Mouse (Mus musculus) kidney, adult 2 months (tissue): ENCODE data around the gene Daw1. TPM values are rescaled to one million over a fixed set of nuclear protein-coding genes. Genes with fewer than 3 reads are reported as not detected.

Source experiments
- DNase-seq: peaks from one replicate; pipeline ENCODE4 v3.0.0; 2021
- H3K27ac ChIP-seq: fragments of 200-500 bp; 2 replicates; pipeline ENCODE4 v1.5.1; 2012; ENCODE audit warnings: low read depth, low read length, control low read depth, inconsistent platforms; ENCODE audit not compliant: insufficient read depth
- H3K27me3 ChIP-seq: fragments of 200-500 bp; replicated peaks from 2 replicates; pipeline ENCODE4 v1.6.1; 2012; ENCODE audit warnings: mild to moderate bottlenecking, moderate library complexity, low read length, inconsistent platforms; ENCODE audit not compliant: control insufficient read depth, insufficient read depth
- H3K36me3 ChIP-seq: fragments of 200-500 bp; 2 replicates; pipeline ENCODE4 v1.6.1; 2012; ENCODE audit warnings: mild to moderate bottlenecking, moderate library complexity, low read length, inconsistent platforms; ENCODE audit not compliant: control insufficient read depth, insufficient read depth
- H3K4me1 ChIP-seq: fragments of 200-500 bp; 2 replicates; pipeline ENCODE4 v1.6.1; 2011; ENCODE audit warnings: low read length; ENCODE audit not compliant: control insufficient read depth, insufficient read depth
- H3K4me3 ChIP-seq: fragments of 200-500 bp; 2 replicates; pipeline ENCODE4 v1.5.1; 2011; ENCODE audit warnings: mild to moderate bottlenecking, low read depth, low read length, control low read depth; ENCODE audit not compliant: insufficient read depth
- CTCF ChIP-seq: fragments of 200-500 bp; conservative IDR thresholded peaks from 2 replicates; pipeline ENCODE4 v1.5.1; 2011; ENCODE audit warnings: low read depth, mild to moderate bottlenecking, control low read depth, low read length, moderate library complexity, mixed read lengths; ENCODE audit not compliant: insufficient read depth, insufficient read length
- POLR2A ChIP-seq: fragments of 200-500 bp; IDR thresholded peaks from one replicate; pipeline ENCODE4 v1.6.1; 2011; ENCODE audit warnings: low read depth, low read length, control low read depth
- WGBS: fragments of 180-500 bp; shearing (Covaris S2); methylation state at CpG from one replicate; pipeline ENCODE4 v1.1.7; 2018; 5-methylcytosine and 5-hydroxymethylcytosine counted together
- polyA plus RNA-seq: library from polyadenylated mRNA; depleted of rRNA; stranded (reverse); fragments of >200 nt; gene quantifications from 2 replicates; pipeline ENCODE4 v1.2.3, GENCODE M21; 2012; rRNA removed

The Daw1 gene
- polyA plus RNA-seq: 0.39 and 0.44 TPM in 2 replicates

- Histone ChIP-seq H3K27ac (no peak within 1 kb of the TSS), H3K4me1 (peaks cover 2% of the 10 kb centered on the region; the same call in 1 of the 2 replicates), H3K36me3 (no peaks in the 10 kb centered on the region), H3K4me3 (peak within 1 kb of the TSS; percentile 77), H3K27me3 (no peaks in the 10 kb centered on the region)
- DNase-seq: peak; percentile 69
- TF ChIP-seq CTCF: no peak
- no peak for TF ChIP-seq POLR2A
- 1% methylated on average over 16 of the region's 16 CpGs for WGBS
Observed at GRCm38 (mm10) chr1:83159603-83160002, at the start of gene Daw1. Daw1 (plus strand) TSS chr1:83159752.

DNA sequence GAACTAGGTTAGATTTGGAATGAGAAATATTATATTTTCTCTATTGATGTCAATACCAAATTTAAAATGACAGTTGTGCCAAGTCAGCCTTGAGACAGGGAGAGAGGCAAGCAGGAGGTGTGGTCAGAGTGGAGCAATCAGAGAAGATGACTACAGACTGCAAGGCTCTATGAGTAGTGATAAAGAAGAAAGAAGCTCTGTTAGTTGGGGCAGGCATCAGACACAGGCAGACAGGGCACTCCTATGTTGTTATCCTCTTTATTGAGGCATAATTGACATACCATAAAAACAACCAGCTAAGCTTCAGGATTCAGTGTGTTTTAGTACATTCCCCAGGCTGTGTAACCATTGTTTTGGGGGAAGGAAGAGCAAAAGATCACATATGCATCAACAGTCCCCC is 48.6 kb upstream of the Daw1 start:
- DNase-seq: no peak
- Histone ChIP-seq H3K36me3 (no peaks in the 10 kb centered on the region), H3K27ac (no peak overlapping the region), H3K27me3 (no peaks in the 10 kb centered on the region), H3K4me1 (no peaks in the 10 kb centered on the region), H3K4me3 (no peak overlapping the region)
- TF ChIP-seq POLR2A (no peak), CTCF (no peak)

GRCm38 (mm10) chr1:83111726-83112125 is 47.8 kb upstream of the Daw1 start:
- H3K4me1 ChIP-seq: no peaks in the 10 kb centered on the region
- H3K27me3 ChIP-seq: no peaks in the 10 kb centered on the region

DNA sequence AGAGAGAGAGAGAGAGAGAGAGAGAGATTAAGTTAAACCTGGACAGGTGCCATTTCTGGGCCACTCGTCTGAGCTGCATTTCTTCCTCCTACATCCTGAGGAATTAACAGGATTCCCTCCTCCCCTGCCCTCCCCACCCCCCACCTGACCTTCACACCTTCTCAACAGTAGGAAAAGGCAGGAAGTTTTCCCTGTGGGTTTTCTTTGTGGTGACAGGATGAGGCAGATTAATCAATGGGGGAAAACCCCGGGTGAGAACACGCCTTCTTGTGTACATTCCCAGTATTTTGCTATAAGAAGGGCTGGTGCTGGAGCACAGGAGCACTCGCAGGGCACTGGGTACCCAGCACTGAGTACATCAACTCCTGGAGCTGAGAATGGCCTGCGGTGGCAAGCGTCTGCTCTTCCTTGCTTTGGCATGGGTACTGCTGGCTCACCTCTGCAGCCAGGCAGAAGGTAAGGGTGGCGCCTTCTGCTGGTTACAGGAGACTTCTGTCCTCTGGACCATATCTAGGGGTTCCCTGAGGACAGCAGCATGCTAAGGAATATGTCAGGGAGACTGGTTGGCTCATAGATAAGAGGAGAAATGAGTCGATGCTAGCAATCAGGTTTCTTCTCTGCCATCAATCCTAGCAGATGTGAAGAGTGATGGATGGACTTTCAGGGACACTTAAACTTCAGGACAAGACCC is 43.0 kb upstream of the Daw1 start, which contains the start of gene Ccl20:
Ccl20 (plus strand) TSS at position 320 of the 691 bp plus-strand sequence.
- no peaks in the 10 kb centered on the region for H3K27me3 ChIP-seq
- no peak for DNase-seq
- H3K4me3 ChIP-seq: no peak within 1 kb of the TSS
- no peaks in the 10 kb centered on the region for H3K36me3 ChIP-seq
- H3K4me1 ChIP-seq: no peaks in the 10 kb centered on the region
- no peak for TF ChIP-seq CTCF
- no peak within 1 kb of the TSS for H3K27ac ChIP-seq
- 50% methylated on average over 8 of the region's 8 CpGs for WGBS

More at GRCm38 (mm10) chr1:83111726-83112125, 47.8 kb upstream of the Daw1 start:
- Histone ChIP-seq H3K36me3 (no peaks in the 10 kb centered on the region), H3K27ac (no peak overlapping the region), H3K4me3 (no peak overlapping the region)
- 43% methylated on average over 5 of the region's 5 CpGs for WGBS
- DNase-seq: no peak
- TF ChIP-seq POLR2A (no peak), CTCF (no peak)

DNA sequence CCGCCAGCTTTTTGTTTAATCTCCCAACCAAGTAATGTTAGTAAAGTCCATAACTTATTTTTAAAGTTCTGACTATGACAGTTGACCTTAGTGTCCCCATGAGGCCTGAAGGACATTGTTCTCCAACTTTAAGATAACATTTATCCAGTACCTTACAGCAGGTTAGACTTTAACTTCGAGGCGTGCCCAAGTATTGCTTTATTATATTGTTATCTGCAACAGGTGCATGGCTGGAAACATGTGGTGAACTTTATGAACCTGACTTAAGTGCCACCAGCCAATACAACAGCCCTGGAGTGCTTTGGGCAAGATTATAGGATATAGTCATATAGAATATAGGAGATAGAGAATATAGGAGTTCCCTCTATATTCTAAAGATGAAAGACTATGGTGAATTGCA is 42.3 kb upstream of the Daw1 start:
- H3K27ac ChIP-seq: no peak overlapping the region
- 86% methylated on average over 3 of the region's 3 CpGs for WGBS
- TF ChIP-seq CTCF: no peak
- no peak for TF ChIP-seq POLR2A
- no peaks in the 10 kb centered on the region for H3K27me3 ChIP-seq
- no peaks in the 10 kb centered on the region for H3K36me3 ChIP-seq
- H3K4me1 ChIP-seq: no peaks in the 10 kb centered on the region
- no peak overlapping the region for H3K4me3 ChIP-seq
- DNase-seq: no peak

GRCm38 (mm10) chr1:83117661-83118060 is 41.9 kb upstream of the Daw1 start:
- H3K27me3 ChIP-seq: no peaks in the 10 kb centered on the region
- H3K36me3 ChIP-seq: no peaks in the 10 kb centered on the region
- no peak overlapping the region for H3K27ac ChIP-seq
- no peaks in the 10 kb centered on the region for H3K4me1 ChIP-seq
- DNase-seq: no peak
- TF ChIP-seq CTCF (no peak), POLR2A (no peak)
- WGBS: 86% methylated on average over 7 of the region's 7 CpGs
- no peak overlapping the region for H3K4me3 ChIP-seq

DNA sequence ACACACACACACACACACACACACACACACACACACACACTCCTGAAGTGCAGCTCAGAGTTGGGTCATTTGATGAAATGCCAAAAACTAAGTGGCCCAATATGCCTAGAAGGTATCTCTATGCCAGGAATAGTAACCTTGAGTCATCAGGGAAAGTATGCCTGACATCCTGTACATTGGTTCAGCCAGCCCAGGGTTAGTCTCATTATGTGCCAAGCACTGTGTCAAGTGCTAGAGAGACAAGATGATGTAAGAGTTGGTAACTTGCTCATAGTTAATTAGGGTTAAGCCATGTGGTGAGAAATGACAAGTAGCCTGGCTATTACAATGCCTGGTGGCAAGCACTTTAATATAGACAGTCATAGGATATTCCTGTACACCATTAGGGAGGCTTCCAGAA is 39.6 kb upstream of the Daw1 start:
- no peaks in the 10 kb centered on the region for H3K4me1 ChIP-seq
- no peak for TF ChIP-seq CTCF
- no peak for TF ChIP-seq POLR2A
- H3K36me3 ChIP-seq: no peaks in the 10 kb centered on the region
- no peak overlapping the region for H3K4me3 ChIP-seq
- H3K27ac ChIP-seq: no peak overlapping the region
- H3K27me3 ChIP-seq: no peaks in the 10 kb centered on the region
- DNase-seq: no peak
